Mouse (Mus musculus) Muller cell, postnatal 12 days (primary cell): ENCODE data around the gene Card19.

Experiments used
- DNase-seq: peaks from one replicate; pipeline ENCODE4 v3.0.0-alpha.2; 2015; ENCODE audit errors: inconsistent ontology term

Gene Card19

GRCm38 (mm10) chr13:49194811-49195210 is 21.0 kb downstream of the Card19 start:
- no peak for DNase-seq

- no peak for DNase-seq
Measured at GRCm38 (mm10) chr13:49193650-49194049, 22.2 kb downstream of the Card19 start.

GRCm38 (mm10) chr13:49192156-49192855 is 23.5 kb downstream of the Card19 start:
- DNase-seq: peak; percentile 24

- peak; percentile 66 for DNase-seq
Measured at GRCm38 (mm10) chr13:49191673-49192035, 24.2 kb downstream of the Card19 start.

GRCm38 (mm10) chr13:49190876-49191672 is 24.8 kb downstream of the Card19 start:
- no peak for DNase-seq

GRCm38 (mm10) chr13:49189970-49190870 is 25.6 kb downstream of the Card19 start:
- no peak for DNase-seq

GRCm38 (mm10) chr13:49188966-49189360 is 26.9 kb downstream of the Card19 start:
- no peak for DNase-seq

- DNase-seq: no peak
Measured at GRCm38 (mm10) chr13:49188219-49188965, 27.4 kb downstream of the Card19 start.

- peak; percentile 93 for DNase-seq
Measured at GRCm38 (mm10) chr13:49187288-49188218, 28.3 kb downstream of the Card19 start, which contains the start of gene Ninj1. Gene Ninj1 (plus strand): TSS chr13:49187485.

- no peak for DNase-seq
Measured at GRCm38 (mm10) chr13:49186798-49187287, 29.0 kb downstream of the Card19 start.

- DNase-seq: no peak
Measured at GRCm38 (mm10) chr13:49183646-49184045, 32.2 kb downstream of the Card19 start.

GRCm38 (mm10) chr13:49183161-49183560 is 32.7 kb downstream of the Card19 start:
- no peak for DNase-seq

- DNase-seq: peak; percentile 60
Measured at GRCm38 (mm10) chr13:49181411-49181984, 34.3 kb downstream of the Card19 start.

- DNase-seq: no peak
Measured at GRCm38 (mm10) chr13:49180691-49181090, 35.1 kb downstream of the Card19 start.

- DNase-seq: no peak
Measured at GRCm38 (mm10) chr13:49180274-49180673, 35.6 kb downstream of the Card19 start.

- DNase-seq: peak; percentile 90
Measured at GRCm38 (mm10) chr13:49178839-49179585, 36.8 kb downstream of the Card19 start.

- DNase-seq: no peak
Measured at GRCm38 (mm10) chr13:49175509-49175908, 40.3 kb downstream of the Card19 start.

GRCm38 (mm10) chr13:49172971-49173596 is 42.8 kb downstream of the Card19 start:
- DNase-seq: peak; percentile 82
